Mouse (Mus musculus) neural tube, embryonic 13.5 days (tissue): ENCODE measurements around the gene Krtap12-1. TPM values are rescaled to one million over a fixed set of nuclear protein-coding genes. Genes with fewer than 3 reads are reported as not detected.
A peak's percentile ranks its signal among the peaks of the same experiment; 100 is the strongest.
"Not testable (repeated sequence)": the region's sequence is repeated elsewhere in the genome, so short reads cannot be mapped to it uniquely, and the experiment has no call there.

Source experiments
- ATAC-seq: fragments of 200-750 bp; cut with Nextera tagmentation; 2 replicates; pipeline ENCODE4 v1.8.0; 2017; ENCODE audit warnings: low read depth, mild to moderate bottlenecking, moderate TSS enrichment, moderate library complexity
- H3K27ac ChIP-seq: fragments of 300-500 bp; sonication (generic); replicated peaks from 2 replicates; pipeline ENCODE4 v1.5.1; 2015; ENCODE audit warnings: moderate library complexity, mild to moderate bottlenecking, inconsistent platforms
- H3K27me3 ChIP-seq: fragments of 300-500 bp; sonication (generic); 2 replicates; pipeline ENCODE4 v1.6.1; 2015; ENCODE audit warnings: mild to moderate bottlenecking, inconsistent platforms
- H3K36me3 ChIP-seq: fragments of 300-500 bp; sonication (generic); 2 replicates; pipeline ENCODE4 v1.6.1; 2015; ENCODE audit warnings: mild to moderate bottlenecking, inconsistent platforms
- H3K4me1 ChIP-seq: fragments of 300-500 bp; sonication (generic); replicated peaks from 2 replicates; pipeline ENCODE4 v1.6.1; 2015; ENCODE audit warnings: inconsistent platforms
- H3K4me2 ChIP-seq: fragments of 300-500 bp; sonication (generic); 2 replicates; pipeline ENCODE4 v1.6.1; 2015; ENCODE audit warnings: inconsistent platforms, mild to moderate bottlenecking, moderate library complexity
- H3K4me3 ChIP-seq: fragments of 300-500 bp; sonication (generic); 2 replicates; pipeline ENCODE4 v1.5.1; 2015; ENCODE audit warnings: mild to moderate bottlenecking, inconsistent platforms
- H3K9ac ChIP-seq: fragments of 300-500 bp; sonication (generic); 2 replicates; pipeline ENCODE4 v1.6.1; 2015; ENCODE audit warnings: moderate library complexity, mild to moderate bottlenecking, inconsistent platforms
- H3K9me3 ChIP-seq: fragments of 300-500 bp; sonication (generic); 2 replicates; pipeline ENCODE4 v1.6.1; 2016; ENCODE audit warnings: inconsistent platforms
- WGBS: fragments of 180-500 bp; shearing (Covaris S2); methylation state at CpG from one replicate; pipeline ENCODE4 v1.1.7; 2015; 5-methylcytosine and 5-hydroxymethylcytosine counted together
- polyA plus RNA-seq: library from polyadenylated mRNA; unstranded; fragments of >200 nt; fragmentation: Nextera tagmentation; extraction: Ambion mirVana; gene quantifications from 2 replicates; pipeline ENCODE4 v1.2.1, GENCODE M21; 2015

Gene Krtap12-1
- polyA plus RNA-seq: not detected in 2 replicates

DNA sequence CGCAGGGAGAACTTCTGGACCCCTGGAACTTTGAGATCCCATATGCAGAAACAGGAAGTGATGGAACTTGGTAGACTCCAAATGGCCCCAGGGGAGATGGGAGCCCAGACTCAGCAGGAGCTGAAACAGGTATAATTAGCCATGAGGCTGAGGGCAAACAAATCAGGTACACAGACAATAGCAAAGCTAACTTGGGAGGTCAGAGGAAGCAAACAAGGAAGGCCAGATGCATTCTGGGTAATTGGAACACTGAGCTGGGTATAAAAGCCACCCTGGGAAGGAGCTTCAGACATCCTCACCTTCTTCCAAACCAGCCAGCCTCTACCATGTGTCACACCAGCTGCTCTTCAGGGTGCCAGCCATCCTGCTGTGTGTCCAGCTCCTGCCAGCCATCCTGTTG, at the start of gene Krtap12-1:
Krtap12-1 (plus strand) TSS at position 301 of the 400 bp plus-strand sequence.
- not testable (repeated sequence) for H3K4me1 ChIP-seq, H3K4me3 ChIP-seq, H3K9me3 ChIP-seq, H3K27me3 ChIP-seq, H3K4me2 ChIP-seq, ATAC-seq, H3K9ac ChIP-seq, H3K36me3 ChIP-seq, H3K27ac ChIP-seq
- 90% methylated on average over 1 of the region's 1 CpGs for WGBS

DNA sequence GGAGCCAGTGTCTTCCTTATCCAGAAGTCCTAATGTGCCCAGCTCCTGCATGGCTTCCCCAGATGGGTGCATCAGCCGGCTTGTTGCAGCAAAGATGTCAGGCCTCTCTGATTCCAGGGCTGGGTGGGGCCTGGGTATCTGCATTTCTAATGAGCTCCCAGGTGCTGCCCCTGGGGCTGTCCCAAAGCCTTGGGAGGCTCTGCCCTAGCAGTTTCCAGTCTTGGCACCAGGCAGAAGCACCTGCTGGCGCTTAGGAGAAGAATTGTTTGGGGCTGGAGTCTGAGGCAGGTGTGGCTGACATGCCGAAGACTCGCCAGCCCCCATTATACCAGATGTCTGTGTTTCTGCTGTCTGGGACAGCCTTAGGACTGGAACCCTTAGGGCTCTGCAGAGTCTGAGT, 49.7 kb upstream of the Krtap12-1 start:
- Histone ChIP-seq H3K36me3 (no peaks in the 10 kb centered on the region), H3K9ac (no peak overlapping the region), H3K9me3 (no peaks in the 10 kb centered on the region), H3K27me3 (peaks cover 13% of the 10 kb centered on the region; the same call in 1 of the 2 replicates), H3K4me3 (no peak overlapping the region), H3K27ac (no peak overlapping the region), H3K4me2 (no peak overlapping the region), H3K4me1 (no peaks in the 10 kb centered on the region)
- no peak for ATAC-seq
- WGBS: 83% methylated on average over 4 of the region's 4 CpGs

DNA sequence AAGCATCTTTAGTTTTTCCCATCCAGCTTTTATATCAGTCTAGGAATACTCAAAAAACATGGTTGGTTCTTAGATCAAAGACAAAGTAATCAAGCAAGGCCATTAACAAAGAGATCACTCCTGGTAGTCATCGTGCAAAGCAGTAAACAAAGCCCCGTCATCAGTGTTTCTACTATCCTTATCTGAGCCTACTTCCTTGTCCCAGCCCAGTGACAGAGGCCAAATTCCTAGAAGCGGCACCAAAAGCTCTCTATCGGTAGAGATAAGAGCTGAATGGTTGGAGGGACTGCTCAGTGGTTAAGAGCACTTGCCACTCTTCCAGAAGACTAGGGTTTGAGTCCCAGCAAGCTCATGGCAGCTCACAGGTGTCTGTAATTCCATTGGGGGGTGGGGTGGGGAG, 48.9 kb upstream of the Krtap12-1 start:
- Histone ChIP-seq H3K4me2 (no peak overlapping the region), H3K4me1 (no peaks in the 10 kb centered on the region), H3K27ac (no peak overlapping the region), H3K36me3 (no peaks in the 10 kb centered on the region), H3K9ac (no peak overlapping the region), H3K27me3 (peaks cover 21% of the 10 kb centered on the region), H3K9me3 (no peaks in the 10 kb centered on the region), H3K4me3 (no peak overlapping the region)
- no peak for ATAC-seq
- WGBS: 81% methylated on average over 4 of the region's 4 CpGs

DNA sequence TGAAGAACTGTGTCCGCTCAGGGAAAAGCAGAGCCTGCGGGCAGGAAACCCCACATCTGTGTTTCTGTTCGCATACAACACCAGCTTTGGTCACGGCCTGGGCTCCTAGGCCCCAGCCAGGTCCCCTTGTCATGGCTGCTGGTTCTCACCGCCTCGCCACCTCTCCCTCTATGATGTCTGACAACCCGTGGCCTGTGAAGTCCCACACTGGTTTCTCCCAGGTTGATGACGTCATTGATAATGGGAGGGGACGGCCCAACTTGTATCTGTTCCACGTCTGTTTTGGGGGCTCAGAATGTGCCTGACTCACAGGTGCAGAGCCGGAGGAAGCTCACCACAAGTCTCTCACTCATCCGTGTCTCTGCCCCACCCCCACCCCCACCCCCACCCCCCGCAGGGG, 46.6 kb upstream of the Krtap12-1 start:
- Histone ChIP-seq H3K27me3 (peaks cover 43% of the 10 kb centered on the region), H3K27ac (no peak overlapping the region), H3K36me3 (no peaks in the 10 kb centered on the region), H3K4me1 (peaks cover 11% of the 10 kb centered on the region), H3K9me3 (no peaks in the 10 kb centered on the region), H3K4me3 (no peak overlapping the region), H3K4me2 (no peak overlapping the region), H3K9ac (no peak overlapping the region)
- no peak for ATAC-seq
- 62% methylated on average over 13 of the region's 13 CpGs for WGBS

DNA sequence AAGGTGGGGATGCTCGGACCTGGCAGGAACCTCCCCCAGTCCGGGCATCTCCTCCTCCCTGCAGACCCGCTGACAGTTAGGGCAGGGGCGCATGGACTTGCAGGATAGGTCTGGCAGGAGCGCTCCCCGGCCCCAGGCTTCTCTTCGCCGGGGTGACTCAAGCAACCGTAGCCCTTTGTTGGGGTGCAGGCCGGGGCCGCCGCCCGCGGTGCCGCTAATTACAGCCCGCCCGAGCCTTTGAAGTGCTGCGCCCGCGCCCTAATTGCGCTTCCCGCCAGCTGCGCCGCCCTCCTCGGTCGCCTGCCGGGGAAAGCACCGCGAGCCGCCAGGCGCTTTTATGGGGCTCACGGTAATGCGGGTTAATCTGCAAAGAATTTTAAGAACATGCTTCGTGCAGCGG, 42.8 kb upstream of the Krtap12-1 start:
- Histone ChIP-seq H3K27me3 (peaks cover 62% of the 10 kb centered on the region), H3K27ac (no peak overlapping the region), H3K4me1 (peaks cover 11% of the 10 kb centered on the region), H3K36me3 (no peaks in the 10 kb centered on the region), H3K9ac (0 out of 2 replicates have a peak overlapping the region, but pooled peaks have one; percentile 43), H3K4me3 (peak overlapping the region; percentile 33), H3K4me2 (peak overlapping the region; percentile 64), H3K9me3 (no peaks in the 10 kb centered on the region)
- peak; percentile 23; the same call in 1 of the 2 replicates for ATAC-seq
- under 1% methylated on average over 35 of the region's 35 CpGs for WGBS

DNA sequence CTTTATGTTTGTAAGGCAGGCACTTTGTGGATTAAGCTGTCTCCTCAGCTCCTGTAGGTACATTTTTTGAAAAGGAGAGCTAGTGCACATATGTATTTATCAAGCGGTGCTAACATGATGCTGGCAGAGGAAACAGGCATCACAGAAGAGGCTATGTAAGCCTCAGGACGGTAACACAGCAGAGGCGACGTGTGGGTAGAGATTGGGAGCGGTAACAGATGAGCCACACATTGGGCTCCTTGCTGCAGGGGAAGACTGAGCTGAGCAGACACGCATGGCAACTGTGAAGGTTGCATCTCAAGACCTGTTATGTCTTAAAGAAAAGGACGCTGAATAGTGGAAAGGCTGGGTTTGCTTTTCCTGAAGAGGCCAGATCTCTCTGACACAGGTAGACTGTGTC, 37.4 kb upstream of the Krtap12-1 start:
- H3K9ac ChIP-seq: no peak overlapping the region
- peaks cover 59% of the 10 kb centered on the region for H3K27me3 ChIP-seq
- no peak overlapping the region for H3K4me3 ChIP-seq
- no peaks in the 10 kb centered on the region for H3K9me3 ChIP-seq
- no peak overlapping the region for H3K27ac ChIP-seq
- 80% methylated on average over 7 of the region's 7 CpGs for WGBS
- no peaks in the 10 kb centered on the region for H3K36me3 ChIP-seq
- no peak for ATAC-seq
- H3K4me2 ChIP-seq: no peak overlapping the region
- H3K4me1 ChIP-seq: peaks cover 30% of the 10 kb centered on the region

DNA sequence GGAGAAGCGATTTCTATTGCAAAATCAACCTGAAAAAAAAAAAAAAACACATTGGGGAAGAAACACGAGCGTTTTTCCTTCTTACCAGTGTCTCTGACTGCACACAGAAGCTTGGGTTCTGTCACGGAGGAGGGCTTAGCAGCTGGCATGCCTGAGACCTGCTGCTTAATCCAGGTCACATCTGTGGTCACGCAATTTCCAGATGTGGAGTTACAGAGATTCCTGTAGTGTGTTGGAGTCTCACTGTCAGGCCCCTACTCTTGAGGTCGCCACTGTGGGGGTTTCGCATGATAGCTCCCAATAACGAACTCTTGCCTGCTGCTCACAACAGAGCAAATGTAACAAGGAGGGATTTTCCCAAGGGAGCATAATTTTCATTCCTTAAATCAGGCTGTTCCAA, 36.2 kb upstream of the Krtap12-1 start:
- WGBS: 45% methylated on average over 8 of the region's 8 CpGs

DNA sequence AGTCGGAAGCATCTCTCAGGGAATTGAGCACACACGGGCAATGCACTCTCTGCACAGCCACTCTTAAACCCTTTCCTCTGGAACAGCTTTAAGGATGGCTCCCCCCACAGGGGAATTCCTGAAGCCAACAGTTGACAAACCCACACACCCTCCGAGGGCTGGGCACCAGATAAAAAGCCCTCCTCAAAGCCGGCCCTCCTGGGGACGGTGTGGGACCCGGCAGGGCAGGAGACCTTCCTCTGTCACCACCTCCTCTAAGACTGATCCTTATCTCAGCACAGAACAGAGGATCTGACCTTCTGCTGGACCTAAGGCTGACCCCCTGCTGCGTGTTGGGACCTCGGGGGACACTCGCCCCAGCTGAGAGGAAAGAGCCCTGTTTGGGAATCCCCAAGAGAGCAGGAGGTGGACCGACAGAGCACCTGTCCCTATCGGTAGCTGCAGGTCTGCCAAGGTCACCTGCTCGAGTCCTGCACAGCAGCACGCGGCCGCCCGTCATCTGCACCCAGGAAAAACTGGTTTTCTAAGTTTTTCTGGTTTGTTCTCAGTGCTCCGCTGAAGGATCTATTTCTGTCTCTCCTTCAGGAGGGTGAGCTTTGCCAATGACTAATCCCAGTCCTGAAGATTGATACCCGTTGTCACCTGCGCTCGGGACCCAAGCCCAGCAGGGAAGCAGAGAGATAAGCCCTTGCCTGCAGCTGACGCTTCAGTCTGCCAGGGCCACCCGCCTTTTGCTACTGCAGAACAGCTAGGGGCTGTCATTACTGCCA, 34.3 kb upstream of the Krtap12-1 start, which contains the start of gene Tspear:
Tspear (plus strand) TSS at position 675 of the 770 bp plus-strand sequence.
- H3K9me3 ChIP-seq: no peaks in the 10 kb centered on the region

More for the DNA sequence above, 36.2 kb upstream of the Krtap12-1 start:
- Histone ChIP-seq H3K9me3 (no peaks in the 10 kb centered on the region), H3K4me2 (no peak overlapping the region), H3K27ac (no peak overlapping the region), H3K27me3 (peaks cover 55% of the 10 kb centered on the region), H3K9ac (no peak overlapping the region), H3K4me3 (no peak overlapping the region), H3K4me1 (peaks cover 28% of the 10 kb centered on the region), H3K36me3 (no peaks in the 10 kb centered on the region)
- no peak for ATAC-seq

DNA sequence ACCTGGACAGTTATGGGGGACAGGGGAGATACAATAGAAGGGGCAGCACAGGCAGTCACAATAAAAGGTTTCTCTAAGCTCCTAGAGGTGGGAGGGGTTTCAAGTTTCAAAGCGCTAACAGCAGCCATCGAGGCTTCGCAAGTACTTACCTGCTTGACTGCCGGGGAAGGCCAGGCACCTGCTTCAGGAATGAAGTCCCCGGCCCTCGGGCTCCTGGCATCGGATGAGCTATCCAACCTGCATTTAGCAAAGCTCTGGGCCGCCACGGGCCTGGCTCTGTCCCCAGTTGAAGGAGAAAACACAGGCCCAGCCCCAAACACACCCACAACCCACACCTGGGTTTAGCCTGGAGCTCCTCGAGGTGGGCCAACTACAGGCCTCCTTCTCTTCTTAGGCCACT, 33.4 kb upstream of the Krtap12-1 start:
- peaks cover 36% of the 10 kb centered on the region for H3K4me1 ChIP-seq
- no peak for ATAC-seq
- H3K4me2 ChIP-seq: no peak overlapping the region
- H3K36me3 ChIP-seq: no peaks in the 10 kb centered on the region
- no peak overlapping the region for H3K27ac ChIP-seq
- H3K4me3 ChIP-seq: no peak overlapping the region
- 31% methylated on average over 10 of the region's 10 CpGs for WGBS
- H3K9me3 ChIP-seq: no peaks in the 10 kb centered on the region
- no peak overlapping the region for H3K9ac ChIP-seq
- H3K27me3 ChIP-seq: peaks cover 40% of the 10 kb centered on the region

More for the DNA sequence above, 34.3 kb upstream of the Krtap12-1 start, which contains the start of gene Tspear:
- 8% methylated on average over 22 of the region's 22 CpGs for WGBS
- Histone ChIP-seq H3K4me3 (no peak within 1 kb of the TSS), H3K4me2 (no peak within 1 kb of the TSS), H3K27ac (no peak within 1 kb of the TSS), H3K27me3 (peaks cover 40% of the 10 kb centered on the region), H3K4me1 (peaks cover 36% of the 10 kb centered on the region), H3K9ac (no peak within 1 kb of the TSS), H3K36me3 (no peaks in the 10 kb centered on the region)
- ATAC-seq: no peak

DNA sequence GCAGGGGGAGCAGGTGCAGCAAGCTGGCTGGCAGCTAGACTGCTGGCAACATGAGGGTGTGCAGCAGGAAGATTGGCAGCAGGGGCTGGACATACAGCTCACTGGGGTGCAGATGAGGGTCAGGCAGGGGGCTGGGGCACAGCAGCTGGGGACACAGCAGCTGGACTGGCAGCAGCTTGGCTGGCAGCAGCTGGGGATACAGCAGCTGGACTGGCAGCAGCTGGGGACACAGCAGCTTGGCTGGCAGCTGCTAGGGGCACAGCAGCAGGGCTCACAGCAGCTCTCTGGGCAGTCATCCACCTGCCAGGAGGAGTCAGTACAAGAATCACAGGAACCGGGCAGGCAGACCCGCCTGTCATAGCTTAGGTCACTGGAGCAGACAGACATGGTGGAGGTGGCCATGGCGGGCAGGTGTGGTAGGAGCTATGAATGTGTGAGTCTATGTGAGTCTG, 30.0 kb upstream of the Krtap12-1 start, which contains the start of gene Gm19402:
Gm19402 (minus strand) TSS at position 402 of the 452 bp plus-strand sequence.
- H3K27ac ChIP-seq, ATAC-seq, H3K4me2 ChIP-seq, H3K9me3 ChIP-seq, H3K4me3 ChIP-seq, H3K9ac ChIP-seq, H3K36me3 ChIP-seq: not testable (repeated sequence)
- peaks cover 23% of the 10 kb centered on the region for H3K4me1 ChIP-seq
- peaks cover 33% of the 10 kb centered on the region for H3K27me3 ChIP-seq
- 69% methylated on average over 3 of the region's 3 CpGs for WGBS

DNA sequence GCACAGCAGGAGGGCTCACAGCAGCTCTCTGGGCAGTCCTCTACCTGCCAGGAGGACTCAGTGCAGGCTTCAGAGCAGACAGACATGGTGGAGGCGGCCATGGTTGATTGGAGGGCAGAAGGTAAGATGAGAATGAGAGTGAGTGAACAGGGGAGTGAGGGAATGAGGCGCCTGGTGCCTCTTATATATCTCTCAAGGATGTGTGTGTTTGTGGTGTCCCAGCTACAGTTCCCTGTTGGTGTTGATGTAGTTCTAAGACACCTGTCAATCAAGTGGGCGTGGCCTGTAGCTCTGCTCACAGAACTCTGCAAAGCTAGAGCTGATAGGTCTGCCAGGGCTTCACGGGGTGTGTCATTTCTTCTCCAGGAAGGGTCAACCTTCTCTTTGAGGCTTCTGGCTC, 23.3 kb upstream of the Krtap12-1 start, which contains the start of gene Gm9508:
Gm9508 (minus strand) TSS at position 101 of the 400 bp plus-strand sequence.
- no peak within 1 kb of the TSS for H3K4me2 ChIP-seq
- 34% methylated on average over 4 of the region's 4 CpGs for WGBS
- no peaks in the 10 kb centered on the region for H3K4me1 ChIP-seq
- no peak for ATAC-seq
- H3K4me3 ChIP-seq: no peak within 1 kb of the TSS
- peaks cover 9% of the 10 kb centered on the region; the same call in 1 of the 2 replicates for H3K9me3 ChIP-seq
- H3K27me3 ChIP-seq: no peaks in the 10 kb centered on the region
- H3K27ac ChIP-seq: no peak within 1 kb of the TSS
- no peaks in the 10 kb centered on the region for H3K36me3 ChIP-seq
- no peak within 1 kb of the TSS for H3K9ac ChIP-seq

DNA sequence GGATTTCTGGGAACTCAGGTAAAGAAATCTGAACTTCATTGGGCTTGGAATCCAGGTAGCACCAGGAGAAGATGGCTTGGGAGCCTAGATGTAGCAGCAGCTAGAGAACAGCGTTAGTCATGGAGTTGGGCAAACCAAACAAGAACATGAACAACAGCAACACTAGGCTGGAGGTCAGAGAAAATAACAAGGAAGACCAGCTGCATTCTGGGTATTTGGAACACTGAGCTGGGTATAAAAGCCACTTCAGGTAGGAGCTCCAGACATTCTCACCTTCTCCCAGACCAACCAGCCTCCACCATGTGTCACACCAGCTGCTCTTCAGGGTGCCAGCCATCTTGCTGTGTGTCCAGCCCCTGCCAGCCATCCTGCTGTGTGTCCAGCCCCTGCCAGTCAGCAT, 14.1 kb upstream of the Krtap12-1 start, which contains the start of gene Gm10272:
Gm10272 (plus strand) TSS at position 301 of the 400 bp plus-strand sequence.
- no peak within 1 kb of the TSS for H3K4me2 ChIP-seq
- H3K27ac ChIP-seq: no peak within 1 kb of the TSS
- 93% methylated on average over 1 of the region's 1 CpGs for WGBS
- H3K4me1 ChIP-seq: no peaks in the 10 kb centered on the region
- no peak for ATAC-seq
- H3K27me3 ChIP-seq: no peaks in the 10 kb centered on the region
- no peak within 1 kb of the TSS for H3K4me3 ChIP-seq
- no peak within 1 kb of the TSS for H3K9ac ChIP-seq
- H3K36me3 ChIP-seq: no peaks in the 10 kb centered on the region
- peaks cover 3% of the 10 kb centered on the region; the same call in 1 of the 2 replicates for H3K9me3 ChIP-seq
